Mouse (Mus musculus) left cerebral cortex, adult 11 months (tissue): ENCODE data around the gene Med23.

Experiments used
- DNase-seq: peaks from one replicate; pipeline ENCODE4 v3.0.0; 2022; ENCODE audit warnings: low spot score

Gene Med23

GRCm38 (mm10) chr10:24873624-24874023 lies 3.8 kb downstream of the Med23 start:
- DNase-seq, result no peak

DNA sequence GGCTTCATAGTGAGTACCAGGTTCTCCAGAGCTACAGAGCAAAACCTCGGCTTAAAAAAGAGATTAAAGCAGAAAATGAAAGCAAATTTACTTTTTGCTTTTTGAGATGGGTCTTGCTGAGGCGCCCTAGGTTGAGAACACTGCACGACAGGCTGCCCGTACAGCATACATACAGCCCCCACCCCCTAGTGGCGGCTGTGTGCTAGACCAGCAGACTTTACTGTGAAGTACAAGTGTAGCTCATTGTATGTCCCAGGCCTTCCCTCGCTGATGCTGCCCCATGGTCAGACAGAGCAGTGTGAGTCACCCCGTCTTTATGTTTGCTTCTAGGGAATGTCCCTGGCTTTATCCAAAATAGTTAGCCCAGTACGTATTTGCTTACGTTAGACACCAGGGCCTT lies 16.2 kb downstream of the Med23 start:
- no peak for DNase-seq

DNA sequence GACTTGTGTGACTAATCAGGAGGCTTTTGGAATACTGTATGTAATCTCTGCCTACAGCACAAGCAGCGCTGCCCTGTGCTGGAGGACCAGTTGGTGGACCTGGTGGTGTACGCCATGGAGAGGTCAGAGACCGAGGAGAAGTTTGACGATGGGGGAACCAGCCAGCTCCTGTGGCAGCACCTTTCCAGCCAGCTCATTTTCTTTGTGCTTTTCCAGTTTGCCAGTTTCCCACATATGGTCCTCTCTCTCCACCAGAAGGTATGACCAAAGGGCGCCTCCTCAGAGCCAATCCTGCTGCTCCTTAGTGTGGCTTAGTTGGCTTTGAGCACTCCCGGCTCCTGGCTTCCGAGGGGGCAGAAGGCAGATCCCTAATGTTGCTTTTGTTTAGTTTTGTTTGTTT lies 18.6 kb downstream of the Med23 start:
- no peak for DNase-seq

DNA sequence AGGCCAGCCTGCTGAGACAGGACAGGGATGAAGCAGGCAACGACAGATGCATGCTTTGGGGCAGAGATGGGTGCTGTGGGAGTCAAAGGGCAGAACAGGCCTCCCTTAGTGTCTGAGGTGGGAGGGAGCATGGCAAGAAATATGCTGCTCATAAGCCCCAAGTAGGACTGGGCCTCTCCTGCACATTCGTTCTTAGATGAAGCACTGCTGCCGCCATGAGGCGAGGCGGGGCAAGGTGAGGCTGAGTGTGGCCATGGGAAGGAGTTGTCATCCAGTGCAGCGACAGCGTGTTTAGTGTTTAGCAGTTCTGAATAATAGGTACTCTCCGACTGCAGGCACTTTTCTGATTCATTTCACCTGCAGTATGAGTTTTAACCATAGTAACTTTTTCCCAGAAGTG lies 26.1 kb downstream of the Med23 start:
- peak; percentile 11 for DNase-seq

- DNase-seq, result no peak
Observed at GRCm38 (mm10) chr10:24905627-24906026, 35.8 kb downstream of the Med23 start.

- DNase-seq, result no peak
Observed at GRCm38 (mm10) chr10:24911199-24911598, 41.4 kb downstream of the Med23 start.

- no peak for DNase-seq
Observed at GRCm38 (mm10) chr10:24912576-24912975, 42.8 kb downstream of the Med23 start.

DNA sequence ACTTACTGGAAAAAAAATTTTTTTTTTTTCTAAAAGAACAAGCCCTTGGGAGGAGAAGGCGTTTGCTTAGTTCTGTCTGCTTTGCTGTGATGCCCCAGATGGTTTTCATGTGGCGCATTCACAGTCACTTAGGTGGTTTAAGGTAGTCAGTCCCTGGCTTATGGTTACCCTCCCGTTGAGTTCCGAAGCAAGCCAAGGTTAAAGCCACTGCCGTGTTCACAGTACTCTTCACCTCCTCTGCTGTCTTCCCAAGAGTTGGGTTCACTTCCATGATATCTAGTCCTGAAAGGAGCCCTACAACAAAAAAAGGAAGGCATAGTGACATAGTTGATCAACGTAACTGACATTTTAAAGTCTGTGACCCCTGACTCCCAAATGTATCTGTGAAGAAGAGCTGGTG lies 45.7 kb downstream of the Med23 start:
- DNase-seq, result no peak

DNA sequence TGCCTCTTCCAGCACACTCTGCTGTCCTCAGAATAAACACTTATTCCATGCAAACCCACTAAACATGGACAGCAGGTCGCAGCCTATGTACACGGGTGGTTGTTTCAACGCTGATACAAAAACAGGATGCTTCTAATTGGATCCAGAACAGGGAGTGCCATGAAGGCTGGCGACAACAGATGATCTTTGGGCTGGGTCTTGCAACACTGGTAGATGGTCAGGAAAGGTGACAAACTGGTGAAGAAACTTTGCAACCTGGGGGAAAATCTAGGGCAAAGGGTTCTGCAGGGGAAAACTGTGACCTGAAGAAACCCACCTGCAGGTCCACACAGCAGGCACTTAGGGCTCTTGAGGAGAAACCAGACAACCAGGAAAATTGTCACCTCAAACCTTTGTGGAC lies 53.2 kb downstream of the Med23 start:
- DNase-seq, result no peak

DNA sequence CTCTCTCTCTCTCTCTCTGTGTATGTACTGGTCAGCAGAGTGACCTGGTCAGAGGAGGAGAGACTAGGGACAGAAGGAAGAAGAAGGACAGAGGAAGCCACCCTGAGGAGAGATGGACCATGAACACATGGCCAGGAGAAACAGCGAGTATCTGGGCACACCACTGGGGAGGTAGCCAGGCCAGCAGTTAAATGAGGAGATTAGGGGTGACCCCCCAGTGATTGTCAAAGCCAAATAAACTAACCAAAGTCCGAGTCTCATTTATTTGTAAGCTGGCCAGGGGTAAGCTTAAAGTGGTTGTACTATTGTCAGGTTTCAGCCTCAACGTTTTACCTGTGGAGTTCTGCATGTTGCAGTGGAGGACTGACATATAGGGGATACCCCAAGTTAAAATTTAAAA lies 54.5 kb downstream of the Med23 start:
- DNase-seq, result no peak

GRCm38 (mm10) chr10:24926380-24926779 lies 56.6 kb downstream of the Med23 start:
- no peak for DNase-seq

- no peak for DNase-seq
Observed at GRCm38 (mm10) chr10:24926962-24927720, 57.4 kb downstream of the Med23 start, which contains the start of gene Arg1. TSS of gene Arg1 (minus strand) at chr10:24927484.

- DNase-seq, result no peak
Observed at GRCm38 (mm10) chr10:24928072-24928471, 58.3 kb downstream of the Med23 start.

GRCm38 (mm10) chr10:24930143-24930542 lies 60.4 kb downstream of the Med23 start:
- no peak for DNase-seq

- DNase-seq, result no peak
Observed at GRCm38 (mm10) chr10:24947871-24948270, 78.1 kb downstream of the Med23 start.

DNA sequence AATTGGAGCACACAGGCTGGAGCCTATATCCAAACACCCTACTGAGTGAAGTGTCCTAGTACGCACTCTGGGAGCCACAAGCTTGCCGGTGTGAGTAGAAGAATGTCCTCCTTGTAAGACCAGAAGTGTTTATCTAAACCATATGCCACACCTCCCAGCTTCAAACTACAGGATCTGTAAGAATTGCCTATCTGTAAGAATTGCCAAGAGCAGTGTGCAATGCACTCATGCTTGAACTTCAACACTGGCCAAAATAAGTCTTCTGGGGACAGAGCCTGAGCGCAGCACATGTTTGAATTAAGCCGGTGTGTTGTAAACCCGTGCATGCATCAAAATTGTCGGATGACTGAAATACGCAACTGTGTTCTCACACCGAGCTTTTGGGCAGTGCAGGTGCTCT lies 78.5 kb downstream of the Med23 start:
- no peak for DNase-seq

DNA sequence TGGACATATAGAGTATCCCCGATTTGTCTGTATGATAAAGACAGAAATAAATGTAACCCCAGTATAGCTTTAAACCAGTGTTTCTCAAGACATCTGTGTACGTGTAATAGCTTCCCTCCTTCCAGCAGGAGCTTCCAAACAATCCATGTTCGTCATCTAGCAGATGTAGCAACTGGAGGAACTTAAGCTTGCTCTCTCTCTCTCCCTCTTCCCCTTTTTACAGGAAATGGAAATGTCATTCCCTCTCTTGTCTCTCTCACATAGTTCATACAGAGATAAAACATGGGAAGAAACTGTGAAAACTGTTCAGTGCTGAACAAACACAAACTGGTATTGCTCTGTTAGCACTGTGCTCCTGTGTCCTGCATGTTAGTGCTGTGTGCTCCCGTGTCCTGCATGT lies 80.4 kb downstream of the Med23 start:
- DNase-seq, result no peak

DNA sequence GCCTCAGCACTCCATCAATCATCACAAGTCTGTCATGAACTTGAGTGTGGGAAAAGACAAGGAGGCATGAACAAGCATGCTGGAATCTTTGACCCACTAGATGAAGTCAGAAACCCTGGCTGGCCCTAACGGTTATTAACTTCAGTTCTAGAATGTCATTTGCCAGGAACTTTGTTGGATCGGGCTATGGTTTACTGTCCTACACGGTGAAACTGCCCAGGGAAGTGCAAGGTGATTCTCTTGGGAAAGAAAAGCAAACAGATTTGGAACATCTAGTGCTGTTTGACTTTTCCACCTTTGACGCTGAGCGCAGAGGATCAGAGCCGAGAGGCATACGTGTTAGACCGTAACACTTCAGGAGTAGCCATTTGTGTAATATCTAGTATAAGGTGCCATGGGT lies 81.8 kb downstream of the Med23 start:
- no peak for DNase-seq

- DNase-seq, result no peak
Observed at GRCm38 (mm10) chr10:24952549-24952948, 82.8 kb downstream of the Med23 start.

GRCm38 (mm10) chr10:24953876-24954275 lies 84.1 kb downstream of the Med23 start:
- DNase-seq, result no peak

- no peak for DNase-seq
Observed at GRCm38 (mm10) chr10:24958280-24959042, 88.7 kb downstream of the Med23 start.

GRCm38 (mm10) chr10:24959043-24959916 lies 89.5 kb downstream of the Med23 start:
- DNase-seq, result no peak

DNA sequence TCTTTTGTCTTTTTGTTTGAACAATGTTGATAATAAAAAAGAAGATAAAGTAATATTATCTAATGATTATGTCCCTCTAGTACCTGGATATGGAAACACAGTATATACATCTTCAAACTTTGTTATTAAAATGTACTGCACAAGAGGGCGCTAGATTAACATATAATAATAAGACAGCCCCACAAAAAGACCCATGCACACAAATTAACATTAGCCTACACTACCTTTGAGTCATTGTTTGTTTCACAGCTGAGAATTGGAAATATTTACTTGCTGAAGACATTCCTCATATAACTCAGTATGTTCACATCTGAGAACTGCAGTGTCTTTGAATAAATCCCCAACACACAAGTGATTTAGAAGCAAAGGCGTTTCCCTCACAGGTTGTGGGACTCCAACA lies 91.3 kb downstream of the Med23 start:
- DNase-seq, result peak; percentile 49
